Mouse (Mus musculus): Measurements from ENCODE around the gene Brsk1. TPM values are rescaled to one million over a fixed set of nuclear protein-coding genes. Genes with fewer than 3 reads are reported as not detected.

The Brsk1 gene
- under 1 TPM in 1 of 2 experiments, not detected in 1; 0.28 TPM for total RNA-seq (2023)

GRCm38 (mm10) chr7:4690387-4690786 is at the start of gene Brsk1:
Brsk1 (plus strand) TSS chr7:4690604.

GRCm38 (mm10) chr7:4658912-4659551 is 31.4 kb upstream of the Brsk1 start, which contains the start of gene Ppp6r1:
Ppp6r1 (minus strand) TSS chr7:4659019.

GRCm38 (mm10) chr7:4684632-4685417 is 5.6 kb upstream of the Brsk1 start, which contains the start of gene Hspbp1:
Hspbp1 (minus strand) TSS chr7:4685068.

GRCm38 (mm10) chr7:4725169-4725568 is 34.8 kb downstream of the Brsk1 start, which contains the start of gene Tmem150b:
Tmem150b (minus strand) TSS chr7:4725249.

GRCm38 (mm10) chr7:4739544-4740275 is 49.3 kb downstream of the Brsk1 start, which contains the start of gene Kmt5c:
Kmt5c (plus strand) TSS chr7:4740115.

GRCm38 (mm10) chr7:4752821-4753570 is 62.6 kb downstream of the Brsk1 start, which contains the start of gene Cox6b2:
Cox6b2 (minus strand) TSS chr7:4753094.

Other genes with a start within 250 kb of the Brsk1 start
- gene Rdh13, start 245.0 kb upstream of the Brsk1 start, total RNA-seq (2023) = 1 to 10 TPM; 2.5 to 3.1 TPM
- 1 to 10 TPM; 7.4 to 8.0 TPM for gene Eps8l1, start 229.9 kb upstream of the Brsk1 start, total RNA-seq (2023)
- gene Ppp1r12c, start 188.9 kb upstream of the Brsk1 start, total RNA-seq (2023) = 100 to 1,000 TPM; 168 to 202 TPM
- gene Tnnt1, start 174.2 kb upstream of the Brsk1 start, total RNA-seq (2023) = 10 to 100 TPM in 1 of 2 experiments, 1 to 10 TPM in 1; 9.0 to 15.0 TPM
- gene Tnni3, start 166.4 kb upstream of the Brsk1 start, total RNA-seq (2023) = 1 to 10 TPM in 1 of 2 experiments, under 1 TPM in 1; 0.39 to 1.7 TPM
- under 1 TPM; 0.50 to 0.77 TPM for gene Dnaaf3, start 158.2 kb upstream of the Brsk1 start, total RNA-seq (2023)
- gene Syt5, start 143.1 kb upstream of the Brsk1 start, total RNA-seq (2023) = not detected
- not detected for gene Ptprh, start 86.6 kb upstream of the Brsk1 start, total RNA-seq (2023)
- gene Tmem86b, start 59.2 kb upstream of the Brsk1 start, total RNA-seq (2023) = 10 to 100 TPM; 22.9 to 23.5 TPM
- 100 to 1,000 TPM; 149 to 155 TPM for gene Ppp6r1, start 31.6 kb upstream of the Brsk1 start, total RNA-seq (2023)
- gene Hspbp1, start 5.5 kb upstream of the Brsk1 start, total RNA-seq (2023) = 10 to 100 TPM; 15.7 to 22.2 TPM
- gene Tmem150b, start 34.6 kb downstream of the Brsk1 start, total RNA-seq (2023) = 10 to 100 TPM; 20.0 to 21.3 TPM
- gene Kmt5c, start 49.5 kb downstream of the Brsk1 start, total RNA-seq (2023) = 100 to 1,000 TPM; 113 TPM
- gene Cox6b2, start 62.5 kb downstream of the Brsk1 start, total RNA-seq (2023) = 10 to 100 TPM; 36.5 to 36.7 TPM
- not detected for gene Fam71e2, start 80.7 kb downstream of the Brsk1 start, total RNA-seq (2023)
- gene Il11, start 92.3 kb downstream of the Brsk1 start, total RNA-seq (2023) = not detected
- gene Tmem190, start 92.3 kb downstream of the Brsk1 start, total RNA-seq (2023) = not detected
- 1 to 10 TPM; 2.1 to 2.4 TPM for gene Tmem238, start 99.1 kb downstream of the Brsk1 start, total RNA-seq (2023)
- 1,000 to 10,000 TPM in 1 of 2 experiments, 100 to 1,000 TPM in 1; 932 to 1,065 TPM for gene Rpl28, start 102.3 kb downstream of the Brsk1 start, total RNA-seq (2023)
- gene Ube2s, start 122.0 kb downstream of the Brsk1 start, total RNA-seq (2023) = 100 to 1,000 TPM; 229 to 230 TPM
- gene Shisa7, start 154.1 kb downstream of the Brsk1 start, total RNA-seq (2023) = not detected
- 1 to 10 TPM; 4.5 to 7.4 TPM for gene Isoc2b, start 179.7 kb downstream of the Brsk1 start, total RNA-seq (2023)
- 1 to 10 TPM; 5.8 to 7.4 TPM for gene Isoc2a, start 186.5 kb downstream of the Brsk1 start, total RNA-seq (2023)
- gene Gm36210, start 215.9 kb downstream of the Brsk1 start, total RNA-seq (2023) = not detected
- 10 to 100 TPM; 12.6 to 13.0 TPM for gene Zfp628, start 224.6 kb downstream of the Brsk1 start, total RNA-seq (2023)
- gene Nat14, start 231.4 kb downstream of the Brsk1 start, total RNA-seq (2023) = 1 to 10 TPM; 2.3 to 3.0 TPM
- gene Ssc5d, start 235.2 kb downstream of the Brsk1 start, total RNA-seq (2023) = under 1 TPM; 0.07 to 0.42 TPM

Data from neutrophil, adult 83 days (primary cell).